Mouse (Mus musculus) gastrocnemius, postnatal 4 days (tissue): ENCODE data around the gene Tnfrsf23. TPM values are rescaled to one million over a fixed set of nuclear protein-coding genes. Genes with fewer than 3 reads are reported as not detected.
"Not testable (repeated sequence)": the region's sequence is repeated elsewhere in the genome, so short reads cannot be mapped to it uniquely, and the experiment has no call there.

Source experiments
- DNase-seq, 2 experiments: peaks; one replicate each; pipeline ENCODE4 v3.0.0; 2021 to 2022; ENCODE audit warnings: low spot score in 2 of 2, mixed read lengths in 2 of 2
- long read RNA-seq, 2 experiments: library from polyadenylated mRNA; stranded (forward); transcript quantifications; one replicate each; pipeline ENCODE4 v2.0.0; 2021
- total RNA-seq, 2 experiments: library from RNA; stranded (reverse); gene quantifications; 2 replicates each; pipeline ENCODE4 v1.2.3; 2021

Tnfrsf23 gene
- total RNA-seq = 1 to 10 TPM; 5.2 to 6.0 TPM
- long read RNA-seq, experiment 1, partial matches to known transcripts = 0 of 5 reads
- long read RNA-seq, experiment 1, other reads (novel, unspliced or antisense) = 3 of 5 reads
- long read RNA-seq, experiment 2, partial matches to known transcripts = 1 of 3 reads
- long read RNA-seq, experiment 2, other reads (novel, unspliced or antisense) = 0 of 3 reads

GRCm38 (mm10) chr7:143685359-143686067 is at the start of gene Tnfrsf23:
Tnfrsf23 (minus strand) TSS chr7:143685872.
- DNase-seq = peak in 1 of 2 experiments; percentile 64

- DNase-seq = no peak
These were observed 48.1 kb upstream of the Tnfrsf23 start for GRCm38 (mm10) chr7:143733746-143734145.

GRCm38 (mm10) chr7:143729886-143730285 is 44.2 kb upstream of the Tnfrsf23 start:
- DNase-seq = no peak

GRCm38 (mm10) chr7:143726396-143726795 is 40.7 kb upstream of the Tnfrsf23 start:
- no peak for DNase-seq

GRCm38 (mm10) chr7:143723841-143724240 is 38.2 kb upstream of the Tnfrsf23 start:
- no peak for DNase-seq

GRCm38 (mm10) chr7:143722646-143723045 is 37.0 kb upstream of the Tnfrsf23 start:
- DNase-seq = no peak

GRCm38 (mm10) chr7:143717811-143718210 is 32.1 kb upstream of the Tnfrsf23 start:
- DNase-seq = no peak

GRCm38 (mm10) chr7:143713421-143713820 is 27.7 kb upstream of the Tnfrsf23 start:
- DNase-seq = no peak

GRCm38 (mm10) chr7:143712771-143713348 is 27.2 kb upstream of the Tnfrsf23 start:
- no peak for DNase-seq

- DNase-seq = no peak
These were observed 26.4 kb upstream of the Tnfrsf23 start for GRCm38 (mm10) chr7:143712023-143712422.

GRCm38 (mm10) chr7:143711381-143711780 is 25.7 kb upstream of the Tnfrsf23 start:
- no peak for DNase-seq

GRCm38 (mm10) chr7:143709395-143709794 is 23.7 kb upstream of the Tnfrsf23 start:
- DNase-seq = no peak

- peak; percentile 81 to 90 for DNase-seq
These were observed 21.2 kb upstream of the Tnfrsf23 start for GRCm38 (mm10) chr7:143706697-143707438.

- no peak for DNase-seq
These were observed 10.5 kb upstream of the Tnfrsf23 start for GRCm38 (mm10) chr7:143696140-143696539.

- DNase-seq = no peak
These were observed 8.9 kb upstream of the Tnfrsf23 start for GRCm38 (mm10) chr7:143694550-143694949.

- DNase-seq = no peak
These were observed 7.3 kb upstream of the Tnfrsf23 start for GRCm38 (mm10) chr7:143692746-143693510.

GRCm38 (mm10) chr7:143691909-143692308 is 6.2 kb upstream of the Tnfrsf23 start:
- no peak for DNase-seq

GRCm38 (mm10) chr7:143691181-143691580 is 5.5 kb upstream of the Tnfrsf23 start:
- DNase-seq = no peak

GRCm38 (mm10) chr7:143689946-143690345 is 4.3 kb upstream of the Tnfrsf23 start:
- no peak for DNase-seq

GRCm38 (mm10) chr7:143689481-143689880 is 3.8 kb upstream of the Tnfrsf23 start:
- DNase-seq = no peak

GRCm38 (mm10) chr7:143686676-143687075 is 1.0 kb upstream of the Tnfrsf23 start:
- DNase-seq = not testable (repeated sequence)
